Mouse (Mus musculus): Measurements from ENCODE around the gene Mgst2. TPM values are rescaled to one million over a fixed set of nuclear protein-coding genes. Genes with fewer than 3 reads are reported as not detected.

Mgst2 gene
- polyA plus RNA-seq, 2 experiments = 2.8 to 19.0 TPM

DNA sequence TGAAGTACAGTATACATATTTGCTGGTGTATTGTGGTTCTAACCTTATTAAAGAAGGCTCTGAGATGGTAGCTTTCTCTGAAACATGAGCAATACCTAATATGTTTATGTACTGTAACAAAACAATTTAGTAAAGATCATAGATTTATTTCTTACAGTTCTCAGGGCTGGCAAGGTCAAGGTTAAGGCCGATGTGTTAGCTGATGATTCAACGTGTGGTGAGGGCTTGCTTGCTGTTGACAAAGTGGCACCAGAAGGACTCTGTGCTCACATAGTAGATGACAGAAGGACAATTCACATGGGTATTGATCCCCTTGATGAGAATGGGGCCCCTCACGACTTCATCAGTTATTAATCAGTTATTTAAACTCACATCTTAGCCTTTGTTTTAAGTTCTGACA lies 32.4 kb upstream of the Mgst2 start:
- Histone ChIP-seq H3K27ac (no peak overlapping the region), H3K4me2 (ENCODE audit: low read depth) (no peak overlapping the region), H3K36me3 (replicated peaks; ENCODE audit: control insufficient read depth, insufficient read depth, low read depth) (no peaks in the 10 kb centered on the region), H3K4me1 (replicated peaks; ENCODE audit: control insufficient read depth in 2 of 2, insufficient read depth in 2 of 2, low read length in 1 of 2) (no peaks in the 10 kb centered on the region), H3K9ac (replicated peaks) (no peak overlapping the region), H3K9me3 (ENCODE audit: control insufficient read depth, low read length) (no peaks in the 10 kb centered on the region), H3K27me3 (ENCODE audit: control insufficient read depth, insufficient read depth, low read length) (no peaks in the 10 kb centered on the region), H3K4me3 (ENCODE audit: insufficient read depth in 1 of 2, low read depth in 2 of 2, low read length in 2 of 2) (no peak overlapping the region)
- TF ChIP-seq EP300 (IDR thresholded peaks at IDR 0.05; ENCODE audit: low read depth) (no peak), CTCF (IDR thresholded peaks at IDR 0.05; ENCODE audit: low read depth) (no peak)
- no peak for DNase-seq (ENCODE audit: low read depth in 3 of 3, low spot score in 3 of 3)
- ATAC-seq (ENCODE audit: insufficient read depth) = no peak
- WGBS (ENCODE audit: insufficient replicate concordance) = 54% methylated on average over 3 of the region's 3 CpGs

DNA sequence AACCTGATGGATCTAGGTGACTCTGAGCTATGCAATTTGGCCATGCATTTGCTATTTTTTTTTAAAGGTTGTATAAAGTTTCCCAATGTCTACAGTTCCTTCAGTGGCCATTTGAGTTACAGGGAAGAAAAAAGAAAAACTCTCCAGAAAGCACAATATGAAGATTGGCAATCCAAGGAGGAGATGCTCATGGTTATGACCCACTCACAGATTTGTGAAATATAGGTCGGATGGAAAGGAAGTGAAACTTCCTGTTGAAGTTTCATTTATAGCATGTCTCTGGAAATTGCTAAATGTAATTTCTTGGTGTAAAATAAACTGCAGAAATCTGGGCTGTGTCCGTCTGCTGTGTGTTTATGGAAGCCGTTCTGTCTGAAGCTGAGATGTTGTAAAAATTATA lies 31.2 kb upstream of the Mgst2 start:
- Histone ChIP-seq H3K36me3 (replicated peaks; ENCODE audit: control insufficient read depth, insufficient read depth, low read depth) (no peaks in the 10 kb centered on the region), H3K4me3 (ENCODE audit: insufficient read depth in 1 of 2, low read depth in 2 of 2, low read length in 2 of 2) (no peak overlapping the region), H3K27me3 (ENCODE audit: control insufficient read depth, insufficient read depth, low read length) (no peaks in the 10 kb centered on the region), H3K27ac (no peak overlapping the region), H3K4me2 (ENCODE audit: low read depth) (no peak overlapping the region), H3K9ac (replicated peaks) (no peak overlapping the region), H3K9me3 (ENCODE audit: control insufficient read depth, low read length) (peaks cover 3% of the 10 kb centered on the region), H3K4me1 (replicated peaks; ENCODE audit: control insufficient read depth in 2 of 2, insufficient read depth in 2 of 2, low read length in 1 of 2) (no peaks in the 10 kb centered on the region)
- TF ChIP-seq CTCF (IDR thresholded peaks at IDR 0.05; ENCODE audit: low read depth) (no peak), EP300 (IDR thresholded peaks at IDR 0.05; ENCODE audit: low read depth) (no peak)
- ATAC-seq (ENCODE audit: insufficient read depth) (no peak), DNase-seq (ENCODE audit: low read depth in 3 of 3, low spot score in 3 of 3) (no peak)
- 45% methylated on average over 3 of the region's 3 CpGs for WGBS (ENCODE audit: insufficient replicate concordance)

- Histone ChIP-seq H3K27me3 (ENCODE audit: control insufficient read depth, insufficient read depth, low read length) (no peaks in the 10 kb centered on the region), H3K9ac (replicated peaks) (no peak overlapping the region), H3K4me3 (ENCODE audit: insufficient read depth in 1 of 2, low read depth in 2 of 2, low read length in 2 of 2) (no peak overlapping the region), H3K4me1 (replicated peaks; ENCODE audit: control insufficient read depth in 2 of 2, insufficient read depth in 2 of 2, low read length in 1 of 2) (0 out of 4 replicates have a peak, but pooled peaks cover 0 to 2% of the 10 kb centered on the region in 2 experiments), H3K9me3 (ENCODE audit: control insufficient read depth, low read length) (peaks cover 3% of the 10 kb centered on the region), H3K27ac (no peak overlapping the region), H3K36me3 (replicated peaks; ENCODE audit: control insufficient read depth, insufficient read depth, low read depth) (no peaks in the 10 kb centered on the region), H3K4me2 (ENCODE audit: low read depth) (no peak overlapping the region)
- TF ChIP-seq CTCF (IDR thresholded peaks at IDR 0.05; ENCODE audit: low read depth) = no peak
- TF ChIP-seq EP300 (IDR thresholded peaks at IDR 0.05; ENCODE audit: low read depth) = no peak
- WGBS (ENCODE audit: insufficient replicate concordance) = 73% methylated on average over 1 of the region's 1 CpGs
- DNase-seq (ENCODE audit: low read depth in 3 of 3, low spot score in 3 of 3) = no peak
- no peak for ATAC-seq (ENCODE audit: insufficient read depth)
Observed at GRCm38 (mm10) chr3:51630746-51631145, 29.4 kb upstream of the Mgst2 start.

DNA sequence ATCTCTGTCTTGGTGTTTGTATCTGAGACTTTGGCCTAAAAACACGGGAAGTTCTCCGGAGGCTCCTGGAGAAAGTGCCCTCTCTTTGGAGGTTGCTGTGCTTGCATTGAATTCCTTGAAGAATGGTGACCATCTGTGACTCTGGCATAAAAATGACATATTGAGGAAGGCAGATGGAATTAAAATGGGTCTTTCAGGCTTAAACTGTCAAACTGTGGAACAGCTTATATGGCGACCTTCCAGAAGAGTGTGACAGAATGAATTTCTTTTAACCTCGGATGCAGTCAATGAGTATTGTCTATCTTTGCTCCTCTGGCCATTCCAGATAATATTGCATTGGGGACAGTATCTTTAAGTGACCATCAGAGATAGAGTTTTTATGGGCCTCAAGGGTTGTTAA lies 28.2 kb upstream of the Mgst2 start:
- TF ChIP-seq EP300 (IDR thresholded peaks at IDR 0.05; ENCODE audit: low read depth) (no peak), CTCF (IDR thresholded peaks at IDR 0.05; ENCODE audit: low read depth) (no peak)
- WGBS (ENCODE audit: insufficient replicate concordance) = 71% methylated on average over 4 of the region's 4 CpGs
- H3K36me3 ChIP-seq (replicated peaks; ENCODE audit: control insufficient read depth, insufficient read depth, low read depth) = no peaks in the 10 kb centered on the region
- peaks cover 3% of the 10 kb centered on the region for H3K9me3 ChIP-seq (ENCODE audit: control insufficient read depth, low read length)
- no peak overlapping the region for H3K4me2 ChIP-seq (ENCODE audit: low read depth)
- ATAC-seq (ENCODE audit: insufficient read depth) = no peak
- no peak overlapping the region for H3K9ac ChIP-seq (replicated peaks)
- H3K27ac ChIP-seq = no peak overlapping the region
- no peaks in the 10 kb centered on the region for H3K27me3 ChIP-seq (ENCODE audit: control insufficient read depth, insufficient read depth, low read length)
- H3K4me1 ChIP-seq (replicated peaks; ENCODE audit: control insufficient read depth in 2 of 2, insufficient read depth in 2 of 2, low read length in 1 of 2) = 0 out of 4 replicates have a peak, but pooled peaks cover 0 to 2% of the 10 kb centered on the region in 2 experiments
- H3K4me3 ChIP-seq (ENCODE audit: insufficient read depth in 1 of 2, low read depth in 2 of 2, low read length in 2 of 2) = no peak overlapping the region
- DNase-seq (ENCODE audit: low read depth in 3 of 3, low spot score in 3 of 3) = no peak

DNA sequence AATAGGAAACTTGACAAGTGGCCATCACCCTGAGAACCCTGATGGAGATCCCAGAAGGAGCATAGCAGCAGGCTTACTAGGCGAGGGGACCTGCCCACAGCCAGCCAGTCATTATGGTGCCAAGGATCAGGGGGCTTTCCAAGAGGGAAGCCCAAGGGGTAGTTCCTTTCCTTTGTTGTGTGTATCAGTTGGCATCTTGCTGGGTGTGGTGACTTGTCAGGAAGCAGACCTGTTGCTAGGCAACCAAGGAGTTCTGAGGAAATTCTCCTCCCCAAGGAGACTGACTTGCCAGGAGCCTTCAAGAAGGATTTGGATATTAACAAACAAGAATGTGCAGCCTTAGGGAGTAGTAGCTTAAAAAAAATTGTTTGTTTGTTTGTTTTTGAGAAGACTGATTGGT lies 25.7 kb upstream of the Mgst2 start:
- H3K4me3 ChIP-seq (ENCODE audit: insufficient read depth in 1 of 2, low read depth in 2 of 2, low read length in 2 of 2) = no peak overlapping the region
- no peaks in the 10 kb centered on the region for H3K36me3 ChIP-seq (replicated peaks; ENCODE audit: control insufficient read depth, insufficient read depth, low read depth)
- TF ChIP-seq CTCF (IDR thresholded peaks at IDR 0.05; ENCODE audit: low read depth) (no peak), EP300 (IDR thresholded peaks at IDR 0.05; ENCODE audit: low read depth) (no peak)
- no peak overlapping the region for H3K4me2 ChIP-seq (ENCODE audit: low read depth)
- WGBS (ENCODE audit: insufficient replicate concordance) = 32% methylated on average over 1 of the region's 1 CpGs
- H3K9me3 ChIP-seq (ENCODE audit: control insufficient read depth, low read length) = peaks cover 3% of the 10 kb centered on the region
- DNase-seq (ENCODE audit: low read depth in 3 of 3, low spot score in 3 of 3) (no peak), ATAC-seq (ENCODE audit: insufficient read depth) (no peak)
- H3K9ac ChIP-seq (replicated peaks) = no peak overlapping the region
- no peak overlapping the region for H3K27ac ChIP-seq
- H3K4me1 ChIP-seq (replicated peaks; ENCODE audit: control insufficient read depth in 2 of 2, insufficient read depth in 2 of 2, low read length in 1 of 2) = peaks cover 0 to 4% of the 10 kb centered on the region in 2 experiments; a peak in 1 of 4 replicates
- no peaks in the 10 kb centered on the region for H3K27me3 ChIP-seq (ENCODE audit: control insufficient read depth, insufficient read depth, low read length)

Data from liver, embryonic 14.5 days (tissue).